Mouse (Mus musculus) liver, adult 2 months (tissue): ENCODE results near the gene Aqp1. TPM values are rescaled to one million over a fixed set of nuclear protein-coding genes. Genes with fewer than 3 reads are reported as not detected.

Experiments used
- DNase-seq: peaks from one replicate; pipeline ENCODE4 v3.0.0-alpha.2; 2011; ENCODE audit warnings: low read depth, low spot score; ENCODE audit errors: extremely low read depth
- H3K27ac ChIP-seq: fragments of 200-500 bp; replicated peaks from 2 replicates; pipeline ENCODE4 v1.5.1; 2012; ENCODE audit warnings: low read depth, mild to moderate bottlenecking, control low read depth, inconsistent platforms, low read length; ENCODE audit not compliant: insufficient read depth
- H3K27me3 ChIP-seq: fragments of 200-500 bp; 2 replicates; pipeline ENCODE4 v1.6.1; 2012; ENCODE audit warnings: mild to moderate bottlenecking, moderate library complexity, low read length, inconsistent platforms; ENCODE audit not compliant: control insufficient read depth, insufficient read depth
- H3K36me3 ChIP-seq: fragments of 200-500 bp; 2 replicates; pipeline ENCODE4 v1.6.1; 2012; ENCODE audit warnings: low read length, inconsistent platforms; ENCODE audit not compliant: control insufficient read depth, insufficient read depth
- H3K4me1 ChIP-seq: fragments of 200-500 bp; 2 replicates; pipeline ENCODE4 v1.6.1; 2011; ENCODE audit warnings: low read length; ENCODE audit not compliant: control insufficient read depth, insufficient read depth
- H3K4me3 ChIP-seq: fragments of 200-500 bp; 2 replicates; pipeline ENCODE4 v1.5.1; 2011; ENCODE audit warnings: low read depth, mild to moderate bottlenecking, control low read depth, low read length, moderate library complexity; ENCODE audit not compliant: insufficient read depth
- H3K79me2 ChIP-seq: fragments of 200-500 bp; 2 replicates; pipeline ENCODE4 v1.6.1; 2012; ENCODE audit warnings: inconsistent platforms, mild to moderate bottlenecking, low read length, moderate library complexity; ENCODE audit not compliant: control insufficient read depth, insufficient read depth
- H3K9ac ChIP-seq: fragments of 200-500 bp; 2 replicates; pipeline ENCODE4 v1.6.1; 2012; ENCODE audit warnings: low read depth, mild to moderate bottlenecking, control low read depth, inconsistent platforms, low read length
- CTCF ChIP-seq: fragments of 200-500 bp; IDR thresholded peaks from 2 replicates; pipeline ENCODE4 v1.5.1; 2011; ENCODE audit warnings: low read depth, low read length, control low read depth
- POLR2A ChIP-seq: fragments of 200-500 bp; IDR thresholded peaks from 2 replicates; pipeline ENCODE4 v1.6.1; 2011; ENCODE audit warnings: low read length, control low read depth; ENCODE audit not compliant: insufficient read depth; ENCODE audit errors: extremely low read depth
- WGBS: fragments of 180-500 bp; shearing (Covaris S2); methylation state at CpG from one replicate; pipeline ENCODE4 v1.1.7; 2018; 5-methylcytosine and 5-hydroxymethylcytosine counted together
- polyA plus RNA-seq: library from polyadenylated mRNA; depleted of rRNA; stranded (reverse); fragments of >200 nt; gene quantifications from 2 replicates; pipeline ENCODE4 v1.2.3, GENCODE M21; 2012
- total RNA-seq: library from RNA; depleted of rRNA; stranded (reverse); fragments of >200 nt; gene quantifications from 2 replicates; pipeline ENCODE4 v1.2.3, GENCODE M21; 2014

Gene Aqp1
- total and polyA plus RNA-seq, 2 experiments: 88.6 to 91.4 TPM

- H3K27ac ChIP-seq: no peak overlapping the region
- H3K4me3 ChIP-seq: no peak overlapping the region
- TF ChIP-seq CTCF (peak; percentile 67), POLR2A (no peak)
- no peaks in the 10 kb centered on the region for H3K36me3 ChIP-seq
- WGBS: 32% methylated on average over 1 of the region's 1 CpGs
- peaks cover 12% of the 10 kb centered on the region for H3K4me1 ChIP-seq
- no peaks in the 10 kb centered on the region for H3K27me3 ChIP-seq
- no peaks in the 10 kb centered on the region for H3K79me2 ChIP-seq
- DNase-seq: no peak
- no peak overlapping the region for H3K9ac ChIP-seq
These were observed 11.4 kb upstream of the Aqp1 start for GRCm38 (mm10) chr6:55324785-55325184.

- Histone ChIP-seq H3K27me3 (no peaks in the 10 kb centered on the region), H3K4me3 (no peak overlapping the region), H3K4me1 (peaks cover 12% of the 10 kb centered on the region), H3K79me2 (no peaks in the 10 kb centered on the region), H3K36me3 (no peaks in the 10 kb centered on the region), H3K27ac (peak overlapping the region; percentile 61), H3K9ac (no peak overlapping the region)
- WGBS: 74% methylated on average over 4 of the region's 4 CpGs
- no peak for DNase-seq
- peak; percentile 34; the same call in 1 of the 2 replicates for TF ChIP-seq POLR2A
- no peak for TF ChIP-seq CTCF
These were observed 9.9 kb upstream of the Aqp1 start for GRCm38 (mm10) chr6:55326299-55326698.

- H3K27me3 ChIP-seq: no peaks in the 10 kb centered on the region
- peak overlapping the region; percentile 61 for H3K27ac ChIP-seq
These were observed 8.9 kb upstream of the Aqp1 start for GRCm38 (mm10) chr6:55327326-55327725.

DNA sequence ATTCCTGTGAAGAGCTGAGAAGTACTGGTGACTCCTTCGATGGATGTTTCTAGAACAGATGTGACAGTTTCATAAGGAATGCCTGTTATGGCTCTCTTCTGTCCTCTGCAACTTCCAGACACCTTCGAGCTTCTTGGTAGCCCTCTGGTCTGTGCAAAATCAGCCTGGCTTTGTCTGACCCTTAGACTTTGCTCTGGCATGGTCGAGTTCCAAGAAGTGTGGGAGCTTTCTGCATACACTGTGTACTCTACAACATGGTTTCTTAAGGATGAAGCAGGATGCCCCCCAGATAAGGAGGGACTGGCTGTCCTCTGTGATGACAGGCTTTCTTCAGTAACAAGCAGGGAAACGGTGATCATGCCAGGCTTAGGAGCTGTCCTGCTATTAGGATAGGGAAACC, 8.1 kb upstream of the Aqp1 start:
- Histone ChIP-seq H3K27ac (no peak overlapping the region), H3K4me1 (peaks cover 12% of the 10 kb centered on the region; the same call in 1 of the 2 replicates), H3K9ac (no peak overlapping the region), H3K36me3 (no peaks in the 10 kb centered on the region), H3K27me3 (no peaks in the 10 kb centered on the region), H3K79me2 (no peaks in the 10 kb centered on the region), H3K4me3 (no peak overlapping the region)
- 56% methylated on average over 4 of the region's 4 CpGs for WGBS
- TF ChIP-seq POLR2A (no peak), CTCF (no peak)
- DNase-seq: no peak

More at GRCm38 (mm10) chr6:55327326-55327725, 8.9 kb upstream of the Aqp1 start:
- DNase-seq: no peak
- TF ChIP-seq POLR2A: no peak
- no peak for TF ChIP-seq CTCF
- Histone ChIP-seq H3K4me3 (no peak overlapping the region), H3K36me3 (no peaks in the 10 kb centered on the region), H3K9ac (no peak overlapping the region), H3K4me1 (peaks cover 12% of the 10 kb centered on the region), H3K79me2 (no peaks in the 10 kb centered on the region)
- 74% methylated on average over 13 of the region's 13 CpGs for WGBS

- Histone ChIP-seq H3K79me2 (no peaks in the 10 kb centered on the region), H3K4me3 (no peak overlapping the region), H3K27me3 (no peaks in the 10 kb centered on the region), H3K36me3 (no peaks in the 10 kb centered on the region), H3K27ac (no peak overlapping the region), H3K9ac (no peak overlapping the region), H3K4me1 (no peaks in the 10 kb centered on the region)
- no peak for DNase-seq
- 72% methylated on average over 6 of the region's 6 CpGs for WGBS
- TF ChIP-seq POLR2A (no peak), CTCF (no peak)
These were observed 4.9 kb upstream of the Aqp1 start for GRCm38 (mm10) chr6:55331315-55331714.

DNA sequence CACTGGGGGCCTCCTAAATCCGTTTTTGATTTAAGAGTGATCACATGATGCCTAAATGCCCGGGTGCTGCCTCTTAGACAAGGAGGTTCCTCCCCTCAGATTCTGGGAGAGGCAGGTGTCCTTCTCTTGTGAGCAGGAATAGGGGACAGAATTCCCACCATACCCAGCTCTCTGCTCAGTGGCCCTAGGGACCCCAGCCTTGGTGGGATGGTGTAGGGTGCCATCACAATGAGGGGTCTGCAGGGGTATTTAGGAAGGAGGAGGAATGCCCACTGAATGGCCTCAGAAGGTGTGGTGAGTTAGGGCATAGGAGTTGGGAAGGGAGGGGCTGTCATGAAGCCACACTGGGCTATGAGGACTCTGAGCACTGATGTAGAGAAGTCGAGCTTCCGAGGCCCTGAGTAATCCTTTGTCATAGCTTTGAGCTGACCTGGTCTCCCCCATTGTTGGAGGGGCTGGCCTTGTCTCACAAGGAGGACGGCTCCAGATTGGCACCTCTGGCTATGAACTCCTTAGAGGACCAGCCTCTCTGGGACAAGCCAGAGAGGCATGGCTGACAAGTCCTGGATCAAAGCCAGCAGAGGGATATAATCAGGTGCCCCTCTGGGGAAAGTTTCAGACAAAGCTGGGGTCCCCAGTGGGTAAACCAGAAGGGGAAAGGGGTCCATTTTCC, 4.0 kb upstream of the Aqp1 start:
- H3K9ac ChIP-seq: no peak overlapping the region
- WGBS: 72% methylated on average over 5 of the region's 5 CpGs

More for the DNA sequence above, 4.0 kb upstream of the Aqp1 start:
- TF ChIP-seq CTCF (no peak), POLR2A (no peak)
- Histone ChIP-seq H3K4me3 (no peak overlapping the region), H3K4me1 (no peaks in the 10 kb centered on the region), H3K79me2 (no peaks in the 10 kb centered on the region), H3K27me3 (no peaks in the 10 kb centered on the region), H3K27ac (no peak overlapping the region), H3K36me3 (no peaks in the 10 kb centered on the region)
- no peak for DNase-seq
